Mouse (Mus musculus): ENCODE data around the gene Grasp. TPM values are rescaled to one million over a fixed set of nuclear protein-coding genes. Genes with fewer than 3 reads are reported as not detected.

The Grasp gene
- total and polyA plus RNA-seq, 3 experiments: 7.6 to 11.5 (median 10.9) TPM

- Histone ChIP-seq H3K79me2 (replicated peaks; ENCODE audit: control insufficient read depth, insufficient read depth, low read length) (no peaks in the 10 kb centered on the region), H3K4me3 (no peak overlapping the region), H3K36me3 (ENCODE audit: control insufficient read depth, insufficient read depth, low read length) (no peaks in the 10 kb centered on the region), H3K27me3 (ENCODE audit: control insufficient read depth, insufficient read depth, low read length) (no peaks in the 10 kb centered on the region), H3K27ac (no peak overlapping the region), H3K4me1 (ENCODE audit: control insufficient read depth, insufficient read depth, low read length) (peaks cover 12% of the 10 kb centered on the region), H3K9ac (ENCODE audit: low read depth, low read length) (no peak overlapping the region)
- WGBS: 90% methylated on average over 29 of the region's 29 CpGs
- intact Hi-C loops (cut with DNase I): no loop called here
- no peak for TF ChIP-seq EP300 (IDR thresholded peaks at IDR 0.05; ENCODE audit: insufficient read depth, low read depth, low read length)
- TF ChIP-seq POLR2A (IDR thresholded peaks at IDR 0.05; ENCODE audit: insufficient read depth, low read depth, low read length): no peak
- TF ChIP-seq CTCF (IDR thresholded peaks at IDR 0.05): no peak
- no peak for DNase-seq
These were observed 46.3 kb downstream of the Grasp start for GRCm38 (mm10) chr15:101270101-101270820.

DNA sequence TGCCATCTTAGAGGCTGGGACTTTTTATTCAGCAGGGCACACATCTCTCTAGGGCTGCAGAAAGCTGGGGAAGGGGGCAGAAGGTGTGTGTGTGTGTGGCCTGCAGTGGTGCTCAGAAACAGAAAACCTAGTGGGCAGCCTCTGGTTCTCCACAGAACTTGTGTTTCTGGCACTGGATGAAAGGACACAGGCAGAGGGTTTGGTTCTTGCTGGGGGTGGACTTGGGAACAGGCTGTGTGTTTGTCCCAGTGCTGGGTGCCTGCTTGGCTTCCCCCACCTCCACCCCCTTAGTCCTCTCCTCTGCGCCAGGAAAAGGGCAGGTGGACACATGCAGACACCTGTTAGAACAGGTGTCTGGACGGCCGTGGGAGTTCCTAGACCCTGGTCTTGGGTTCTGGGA is 47.1 kb downstream of the Grasp start:
- no peak for DNase-seq
- WGBS: 83% methylated on average over 3 of the region's 3 CpGs
- Histone ChIP-seq H3K79me2 (replicated peaks; ENCODE audit: control insufficient read depth, insufficient read depth, low read length) (no peaks in the 10 kb centered on the region), H3K27ac (no peak overlapping the region), H3K36me3 (ENCODE audit: control insufficient read depth, insufficient read depth, low read length) (no peaks in the 10 kb centered on the region), H3K27me3 (ENCODE audit: control insufficient read depth, insufficient read depth, low read length) (no peaks in the 10 kb centered on the region), H3K4me3 (no peak overlapping the region), H3K4me1 (ENCODE audit: control insufficient read depth, insufficient read depth, low read length) (peaks cover 7% of the 10 kb centered on the region), H3K9ac (ENCODE audit: low read depth, low read length) (no peak overlapping the region)
- intact Hi-C loops (cut with DNase I): no loop called here
- TF ChIP-seq CTCF (IDR thresholded peaks at IDR 0.05): no peak
- no peak for TF ChIP-seq POLR2A (IDR thresholded peaks at IDR 0.05; ENCODE audit: insufficient read depth, low read depth, low read length)
- no peak for TF ChIP-seq EP300 (IDR thresholded peaks at IDR 0.05; ENCODE audit: insufficient read depth, low read depth, low read length)

DNA sequence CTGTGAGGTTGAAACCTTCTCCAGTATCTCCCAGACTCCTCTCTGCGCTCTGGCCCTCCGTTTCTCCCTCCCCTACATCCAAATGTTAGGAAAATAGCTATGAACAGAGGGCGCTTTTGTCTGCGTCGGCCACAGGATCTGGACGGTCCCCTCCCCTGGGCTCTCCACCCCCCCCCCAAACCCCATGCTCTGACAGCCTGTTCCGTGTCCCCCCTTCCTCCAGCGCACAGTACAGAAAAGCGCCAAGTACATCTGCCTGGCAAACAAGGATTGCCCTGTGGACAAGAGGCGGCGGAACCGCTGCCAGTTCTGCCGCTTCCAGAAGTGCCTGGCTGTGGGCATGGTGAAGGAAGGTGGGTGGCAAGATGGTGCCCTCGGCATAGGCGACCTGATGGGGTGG is 47.5 kb downstream of the Grasp start:
- intact Hi-C loops (cut with DNase I): no loop called here
- TF ChIP-seq CTCF (IDR thresholded peaks at IDR 0.05) (no peak), POLR2A (IDR thresholded peaks at IDR 0.05; ENCODE audit: insufficient read depth, low read depth, low read length) (no peak), EP300 (IDR thresholded peaks at IDR 0.05; ENCODE audit: insufficient read depth, low read depth, low read length) (no peak)
- H3K79me2 ChIP-seq (replicated peaks; ENCODE audit: control insufficient read depth, insufficient read depth, low read length): no peaks in the 10 kb centered on the region
- no peaks in the 10 kb centered on the region for H3K27me3 ChIP-seq (ENCODE audit: control insufficient read depth, insufficient read depth, low read length)
- no peaks in the 10 kb centered on the region for H3K36me3 ChIP-seq (ENCODE audit: control insufficient read depth, insufficient read depth, low read length)
- 86% methylated on average over 15 of the region's 15 CpGs for WGBS
- H3K9ac ChIP-seq (ENCODE audit: low read depth, low read length): no peak overlapping the region
- H3K27ac ChIP-seq: no peak overlapping the region
- H3K4me1 ChIP-seq (ENCODE audit: control insufficient read depth, insufficient read depth, low read length): peaks cover 5% of the 10 kb centered on the region; the same call in 1 of the 2 replicates
- no peak overlapping the region for H3K4me3 ChIP-seq
- DNase-seq: no peak

GRCm38 (mm10) chr15:101274380-101274779 is 50.4 kb downstream of the Grasp start:
- intact Hi-C loops (cut with DNase I): no loop called here
- Histone ChIP-seq H3K36me3 (ENCODE audit: control insufficient read depth, insufficient read depth, low read length) (no peaks in the 10 kb centered on the region), H3K27me3 (ENCODE audit: control insufficient read depth, insufficient read depth, low read length) (no peaks in the 10 kb centered on the region), H3K9ac (ENCODE audit: low read depth, low read length) (no peak overlapping the region), H3K4me3 (no peak overlapping the region), H3K27ac (no peak overlapping the region), H3K79me2 (replicated peaks; ENCODE audit: control insufficient read depth, insufficient read depth, low read length) (no peaks in the 10 kb centered on the region), H3K4me1 (ENCODE audit: control insufficient read depth, insufficient read depth, low read length) (no peaks in the 10 kb centered on the region)
- no peak for TF ChIP-seq POLR2A (IDR thresholded peaks at IDR 0.05; ENCODE audit: insufficient read depth, low read depth, low read length)
- TF ChIP-seq CTCF (IDR thresholded peaks at IDR 0.05): no peak
- no peak for TF ChIP-seq EP300 (IDR thresholded peaks at IDR 0.05; ENCODE audit: insufficient read depth, low read depth, low read length)
- whole genome bisulfite sequencing: 41% methylated on average over 6 of the region's 6 CpGs
- DNase-seq: no peak

GRCm38 (mm10) chr15:101277351-101277899 is 53.4 kb downstream of the Grasp start:
- H3K4me3 ChIP-seq: no peak overlapping the region
- DNase-seq: no peak

GRCm38 (mm10) chr15:101278589-101278988 is 54.6 kb downstream of the Grasp start:
- H3K9ac ChIP-seq (ENCODE audit: low read depth, low read length): no peak overlapping the region
- H3K4me3 ChIP-seq: no peak overlapping the region
- intact Hi-C loops (cut with DNase I): no loop called here
- no peaks in the 10 kb centered on the region for H3K36me3 ChIP-seq (ENCODE audit: control insufficient read depth, insufficient read depth, low read length)
- H3K27ac ChIP-seq: no peak overlapping the region
- 63% methylated on average over 5 of the region's 5 CpGs for WGBS
- H3K27me3 ChIP-seq (ENCODE audit: control insufficient read depth, insufficient read depth, low read length): no peaks in the 10 kb centered on the region
- no peak for DNase-seq
- TF ChIP-seq CTCF (IDR thresholded peaks at IDR 0.05) (no peak), EP300 (IDR thresholded peaks at IDR 0.05; ENCODE audit: insufficient read depth, low read depth, low read length) (no peak), POLR2A (IDR thresholded peaks at IDR 0.05; ENCODE audit: insufficient read depth, low read depth, low read length) (no peak)
- no peaks in the 10 kb centered on the region for H3K79me2 ChIP-seq (replicated peaks; ENCODE audit: control insufficient read depth, insufficient read depth, low read length)
- H3K4me1 ChIP-seq (ENCODE audit: control insufficient read depth, insufficient read depth, low read length): no peaks in the 10 kb centered on the region

More at GRCm38 (mm10) chr15:101277351-101277899, 53.4 kb downstream of the Grasp start:
- no peaks in the 10 kb centered on the region for H3K79me2 ChIP-seq (replicated peaks; ENCODE audit: control insufficient read depth, insufficient read depth, low read length)
- intact Hi-C loops (cut with DNase I): no loop called here
- no peak overlapping the region for H3K27ac ChIP-seq
- WGBS: 60% methylated on average over 11 of the region's 11 CpGs
- TF ChIP-seq POLR2A (IDR thresholded peaks at IDR 0.05; ENCODE audit: insufficient read depth, low read depth, low read length): no peak
- no peak for TF ChIP-seq EP300 (IDR thresholded peaks at IDR 0.05; ENCODE audit: insufficient read depth, low read depth, low read length)
- TF ChIP-seq CTCF (IDR thresholded peaks at IDR 0.05): no peak
- no peaks in the 10 kb centered on the region for H3K4me1 ChIP-seq (ENCODE audit: control insufficient read depth, insufficient read depth, low read length)
- no peaks in the 10 kb centered on the region for H3K27me3 ChIP-seq (ENCODE audit: control insufficient read depth, insufficient read depth, low read length)
- H3K36me3 ChIP-seq (ENCODE audit: control insufficient read depth, insufficient read depth, low read length): no peaks in the 10 kb centered on the region
- H3K9ac ChIP-seq (ENCODE audit: low read depth, low read length): no peak overlapping the region

All from heart, adult 2 months (tissue).